Mouse (Mus musculus): ENCODE measurements around the gene Ros1.

DNA sequence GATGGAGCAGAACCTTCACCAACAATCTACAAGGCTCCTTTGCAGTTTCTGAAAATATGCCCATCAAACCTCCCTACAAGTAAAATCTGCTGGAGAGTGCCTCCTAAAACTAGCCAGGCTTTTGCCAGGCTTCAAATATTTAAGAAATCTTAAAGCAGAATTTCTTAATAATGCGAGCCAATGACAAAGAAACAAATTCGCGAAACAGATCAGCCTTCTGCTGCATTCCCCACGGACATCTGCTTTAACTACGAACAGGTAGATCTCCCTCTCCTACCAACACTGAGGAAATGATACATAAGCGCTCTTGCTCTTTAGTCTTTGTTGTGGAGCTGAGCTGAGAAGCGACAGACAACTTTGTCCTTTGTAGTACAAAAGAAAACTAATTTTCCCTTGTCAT, 169.2 kb downstream of the Ros1 start:
- TF ChIP-seq CTCF (IDR thresholded peaks at IDR 0.05) = no peak
- no peak for TF ChIP-seq EP300 (IDR thresholded peaks at IDR 0.05)
